Mouse (Mus musculus) layer of hippocampus, postnatal 10 days (tissue): ENCODE measurements around the gene Spint1. TPM values are rescaled to one million over a fixed set of nuclear protein-coding genes. Genes with fewer than 3 reads are reported as not detected.
A peak's percentile ranks its signal among the peaks of the same experiment; 100 is the strongest.

Source experiments
- DNase-seq, 2 experiments: peaks; one replicate each; pipeline ENCODE4 v3.0.0; 2021; ENCODE audit warnings: low spot score in 2 of 2
- long read RNA-seq: library from polyadenylated mRNA; stranded (forward); transcript quantifications from one replicate; pipeline ENCODE4 v2.0.0, GENCODE M21; 2023
- total RNA-seq, 2 experiments: library from RNA; stranded (reverse); gene quantifications; 2 replicates each; pipeline ENCODE4 v1.2.3; 2021

Spint1 gene
- total RNA-seq = under 1 TPM; 0.27 to 0.59 TPM
- long read RNA-seq = 0 reads

DNA sequence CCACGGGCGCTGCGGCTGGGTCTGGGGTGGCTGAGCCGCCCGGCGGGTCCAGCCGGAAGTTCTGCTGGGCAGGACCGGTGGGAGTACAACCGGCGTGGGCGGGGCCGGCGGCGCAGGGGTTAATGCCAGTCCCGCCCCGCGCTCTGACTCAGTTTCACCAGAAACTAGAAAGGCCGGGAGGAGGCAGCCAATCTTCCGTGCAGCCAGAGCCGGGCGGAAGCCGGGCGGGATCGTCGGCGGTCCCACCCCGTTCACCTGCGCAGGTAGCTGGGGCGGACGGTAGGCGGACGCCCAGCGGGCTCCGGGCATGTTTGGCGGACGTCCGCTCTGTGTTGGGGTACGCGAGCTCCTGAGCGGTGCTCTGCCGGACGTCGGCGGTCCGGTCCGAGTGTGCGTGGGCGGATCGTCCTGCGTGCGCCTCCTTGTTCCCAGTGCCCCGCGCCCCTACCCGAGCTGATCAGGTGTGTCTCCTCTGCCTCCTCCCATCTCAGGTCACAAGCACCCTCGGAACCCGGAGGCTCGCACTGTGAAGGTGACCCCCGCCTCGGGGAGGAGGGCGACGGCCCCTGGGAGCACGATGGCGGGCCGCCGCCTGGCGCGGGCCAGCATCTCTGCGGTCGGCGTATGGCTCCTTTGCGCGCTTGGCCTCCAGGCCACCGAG, at the start of gene Spint1:
Gene Spint1, plus strand, starts transcription at position 153 of the 661 bp plus-strand sequence.
- no peak for DNase-seq

GRCm38 (mm10) chr2:119189029-119189710, 48.0 kb upstream of the Spint1 start:
- DNase-seq = peak; percentile 91 to 92

- no peak for DNase-seq
These were observed 46.2 kb upstream of the Spint1 start for GRCm38 (mm10) chr2:119190969-119191368.

DNA sequence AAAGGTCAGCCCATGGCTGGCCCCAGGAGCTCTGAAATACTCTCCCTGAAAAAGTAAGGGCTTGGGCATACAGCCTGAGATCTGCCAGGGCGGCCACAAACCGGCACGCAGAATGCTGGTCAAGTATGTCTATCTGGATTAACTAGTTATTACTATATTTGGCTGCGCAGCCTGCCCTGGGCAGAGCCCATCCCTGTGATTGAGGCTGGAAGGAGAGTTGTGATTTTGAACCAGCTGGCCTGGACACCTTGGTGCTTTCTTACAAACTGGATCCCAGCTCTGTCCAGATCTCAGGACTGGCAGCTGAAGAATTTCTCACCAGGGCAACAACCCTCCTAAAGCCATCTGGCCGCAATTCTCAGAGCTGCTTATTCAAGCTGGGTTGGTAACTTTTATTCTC, 43.0 kb upstream of the Spint1 start:
- no peak for DNase-seq

DNA sequence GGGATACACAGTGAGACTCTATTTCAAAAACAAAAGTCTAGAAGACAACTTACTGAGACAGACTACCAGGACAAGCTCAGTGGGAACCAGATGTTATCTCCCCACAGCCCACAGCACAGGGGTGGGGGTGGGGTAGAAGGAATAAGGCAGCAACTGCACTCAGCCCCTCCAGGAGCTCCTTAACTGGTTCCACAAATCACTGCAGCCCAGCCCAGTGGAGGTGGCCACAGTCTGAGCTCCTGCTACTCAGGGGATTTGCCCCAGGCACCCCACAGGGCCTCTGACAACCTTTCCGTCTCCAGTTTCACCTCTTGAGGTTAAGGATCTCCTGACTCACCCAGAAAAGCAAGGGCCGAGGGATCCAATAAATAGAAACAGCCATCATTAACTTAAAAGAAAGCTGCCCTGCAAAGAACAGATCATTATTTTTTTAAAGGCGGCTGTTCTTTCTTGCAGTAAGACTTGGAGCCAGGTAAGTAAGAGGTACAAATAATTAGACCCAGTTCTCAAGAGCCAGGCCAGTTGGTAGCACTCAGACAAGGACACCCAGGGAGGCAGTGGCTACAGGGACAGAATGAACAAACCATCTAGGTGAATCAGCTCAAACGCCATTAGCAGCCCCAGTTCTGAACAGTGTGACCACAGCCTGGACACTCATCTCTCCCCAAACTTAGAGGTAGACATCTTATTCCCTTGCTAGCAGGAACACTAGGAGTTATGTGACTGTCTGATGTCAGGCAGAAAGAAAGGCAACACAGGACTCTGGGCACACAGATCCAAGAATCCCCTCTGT, 40.6 kb upstream of the Spint1 start:
- no peak for DNase-seq

GRCm38 (mm10) chr2:119197493-119197892, 39.7 kb upstream of the Spint1 start:
- no peak for DNase-seq

- DNase-seq = no peak
These were observed 39.1 kb upstream of the Spint1 start for GRCm38 (mm10) chr2:119198049-119198448.

GRCm38 (mm10) chr2:119198934-119199333, 38.2 kb upstream of the Spint1 start:
- no peak for DNase-seq

DNA sequence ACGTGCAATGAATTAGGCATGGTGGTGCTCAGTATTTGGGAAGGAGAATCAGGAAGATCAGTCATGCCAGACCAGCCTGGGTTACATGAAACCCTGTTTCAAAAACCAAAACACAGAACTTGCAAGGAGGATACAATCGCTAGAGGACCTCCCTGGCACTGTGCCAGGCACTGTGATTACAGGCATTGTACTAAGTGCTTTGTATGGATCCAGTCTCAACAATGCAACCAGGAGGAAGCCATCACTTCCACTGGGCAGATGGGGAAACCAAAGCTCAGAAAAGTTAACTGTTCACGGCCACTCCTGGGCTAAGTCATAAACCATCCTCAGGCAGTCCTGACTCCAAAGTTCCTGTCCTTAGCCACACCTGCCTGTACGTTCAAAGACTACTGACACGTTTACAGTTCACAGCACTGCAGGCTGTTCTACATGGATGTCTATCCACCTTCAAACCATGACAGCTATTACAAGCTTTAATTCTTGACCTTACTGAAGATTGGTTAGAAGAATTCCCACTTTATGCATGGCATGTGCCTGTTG, 34.2 kb upstream of the Spint1 start:
- DNase-seq = peak in 1 of 2 experiments; percentile 21

GRCm38 (mm10) chr2:119203871-119204460, 33.2 kb upstream of the Spint1 start:
- DNase-seq = no peak

DNA sequence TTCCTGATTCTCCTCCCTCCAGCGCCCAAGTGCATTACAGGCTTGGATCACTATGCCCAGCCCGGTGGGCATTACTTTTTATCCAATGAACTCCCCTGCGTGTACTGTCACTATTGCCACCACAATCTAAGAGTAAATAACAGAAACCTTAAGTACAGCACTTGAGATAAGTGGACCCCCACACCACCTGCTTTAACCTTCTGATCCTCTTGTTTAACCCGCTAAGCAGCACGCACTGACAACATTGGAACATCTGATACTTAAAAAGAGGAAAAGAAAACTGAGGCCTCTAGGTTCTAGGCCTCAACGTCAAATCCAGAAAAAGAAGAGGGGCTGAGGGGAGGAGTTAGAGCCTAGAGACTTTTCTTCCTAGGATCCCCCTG, 29.2 kb upstream of the Spint1 start:
- no peak for DNase-seq

GRCm38 (mm10) chr2:119208344-119209175, 28.6 kb upstream of the Spint1 start, which contains the start of the genes Zfyve19 and Dnajc17:
TSS of gene Zfyve19 (plus strand) at chr2:119208617.
TSS of gene Dnajc17 (minus strand) at chr2:119208795.
- DNase-seq = peak; percentile 93 to 96

- DNase-seq = no peak
These were observed 28.0 kb upstream of the Spint1 start for GRCm38 (mm10) chr2:119209176-119209507.

DNA sequence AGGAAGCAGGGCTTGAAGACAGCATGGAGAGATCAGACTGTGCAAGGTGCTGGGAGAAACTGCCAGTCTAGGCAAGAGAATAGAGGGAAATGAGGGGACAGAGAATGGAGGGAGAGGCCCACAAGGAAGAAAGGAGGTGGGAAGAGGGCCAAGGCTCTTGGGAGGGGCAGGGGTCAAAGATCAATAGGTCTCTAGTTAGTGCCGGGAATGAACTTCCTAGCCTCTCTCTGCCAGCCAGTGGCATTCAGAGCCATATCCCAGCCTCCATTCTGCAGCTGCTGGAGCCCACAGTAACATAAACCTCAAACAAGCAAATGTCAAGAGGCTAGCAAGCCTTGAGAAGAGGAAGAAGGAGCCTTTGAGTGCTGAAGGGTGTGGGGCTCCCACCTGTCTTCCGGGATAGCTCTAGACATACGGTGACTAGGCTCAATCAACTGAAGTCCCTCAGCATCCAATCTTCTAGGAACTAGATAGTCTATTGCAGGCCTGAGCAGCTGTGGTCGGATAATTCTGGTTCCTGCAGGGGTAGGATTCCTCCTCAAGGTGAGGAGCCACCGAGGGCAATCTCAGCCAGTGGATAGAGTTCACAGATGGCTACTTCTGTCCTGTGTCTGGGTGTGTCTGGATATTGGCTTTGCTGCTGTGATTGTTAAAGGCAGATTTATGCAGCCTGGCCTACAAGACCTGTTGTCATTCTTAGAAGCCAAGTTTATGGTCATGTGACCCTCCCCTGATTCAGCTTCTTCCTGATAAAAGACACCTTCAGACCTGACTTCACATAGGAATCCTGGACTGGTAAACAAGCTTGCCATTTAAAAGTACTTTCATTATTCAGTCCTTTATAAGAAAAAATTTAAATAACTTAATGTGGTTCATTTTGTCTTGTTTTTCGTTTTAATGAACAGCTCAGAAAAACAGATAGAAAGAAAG, 7.1 kb upstream of the Spint1 start, which contains the start of gene Ppp1r14d:
Gene Ppp1r14d, minus strand, starts transcription at position 132 of the 930 bp plus-strand sequence.
- no peak for DNase-seq

DNA sequence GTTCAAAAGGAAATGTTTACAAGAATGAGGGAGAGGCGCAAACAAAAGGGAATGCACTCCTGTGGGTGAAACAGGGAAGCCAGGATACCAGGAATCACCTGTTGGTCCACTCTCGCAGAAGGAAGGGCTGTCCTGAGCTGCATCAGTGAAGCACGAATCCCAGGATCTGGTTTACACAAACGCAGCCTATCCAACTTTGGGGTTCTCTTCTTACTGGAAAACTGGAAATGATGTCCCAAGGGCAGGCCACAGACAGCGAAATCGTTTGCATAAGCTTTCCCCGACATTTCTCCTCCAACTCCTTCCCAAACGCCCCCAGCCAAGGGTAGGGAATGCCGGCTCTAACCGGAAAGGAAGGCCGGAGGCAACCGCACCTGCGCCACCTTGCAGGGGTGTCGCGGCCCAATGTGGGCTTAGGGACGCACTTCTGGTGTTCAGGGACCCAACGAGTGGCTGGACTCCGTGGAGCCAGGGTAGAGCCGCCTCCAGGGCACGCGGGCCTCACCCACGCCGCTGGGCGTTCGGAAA, 416 bp upstream of the Spint1 start:
- DNase-seq = no peak

- DNase-seq = peak; percentile 25 to 27
These were observed 684 bp downstream of the Spint1 start for GRCm38 (mm10) chr2:119237871-119238220.

GRCm38 (mm10) chr2:119238671-119239070, 1.5 kb downstream of the Spint1 start:
- DNase-seq = no peak

- DNase-seq = no peak
These were observed 3.1 kb downstream of the Spint1 start for GRCm38 (mm10) chr2:119240075-119240818.
